Mouse (Mus musculus) forebrain, embryonic 16.5 days (tissue): ENCODE measurements around the gene Xntrpc. TPM values are rescaled to one million over a fixed set of nuclear protein-coding genes. Genes with fewer than 3 reads are reported as not detected.

Experiments used
- ATAC-seq: fragments of 200-750 bp; cut with Nextera tagmentation; 2 replicates; pipeline ENCODE4 v1.8.0; 2017; ENCODE audit warnings: mild to moderate bottlenecking, moderate library complexity
- H3K27ac ChIP-seq: fragments of 300-500 bp; sonication (generic); 2 replicates; pipeline ENCODE4 v1.5.1; 2014; ENCODE audit warnings: low read length, control low read depth
- H3K27me3 ChIP-seq: fragments of 300-500 bp; sonication (generic); replicated peaks from 2 replicates; pipeline ENCODE4 v1.6.1; 2014; ENCODE audit warnings: low read length; ENCODE audit not compliant: control insufficient read depth, insufficient read depth
- H3K36me3 ChIP-seq: fragments of 300-500 bp; sonication (generic); 2 replicates; pipeline ENCODE4 v1.6.1; 2014; ENCODE audit not compliant: control insufficient read depth, insufficient read depth
- H3K4me1 ChIP-seq: fragments of 300-500 bp; sonication (generic); replicated peaks from 2 replicates; pipeline ENCODE4 v1.6.1; 2014; ENCODE audit warnings: low read length; ENCODE audit not compliant: control insufficient read depth, insufficient read depth
- H3K4me2 ChIP-seq: fragments of 300-500 bp; sonication (generic); 2 replicates; pipeline ENCODE4 v1.6.1; 2014; ENCODE audit warnings: mild to moderate bottlenecking, low read length, control low read depth
- H3K4me3 ChIP-seq: fragments of 300-500 bp; sonication (generic); replicated peaks from 2 replicates; pipeline ENCODE4 v1.5.1; 2014; ENCODE audit warnings: mild to moderate bottlenecking, low read length, control low read depth
- H3K9ac ChIP-seq: fragments of 300-500 bp; sonication (generic); replicated peaks from 2 replicates; pipeline ENCODE4 v1.6.1; 2014; ENCODE audit warnings: low read depth, low read length, control low read depth
- H3K9me3 ChIP-seq: fragments of 300-500 bp; sonication (generic); 2 replicates; pipeline ENCODE4 v1.6.1; 2016; ENCODE audit warnings: low read length; ENCODE audit not compliant: control insufficient read depth
- WGBS: fragments of 180-500 bp; shearing (Covaris S2); extraction: QIAGEN DNeasy Blood & Tissue Kit; methylation state at CpG from one replicate; pipeline ENCODE4 v1.1.7; 2014; 5-methylcytosine and 5-hydroxymethylcytosine counted together
- polyA plus RNA-seq: library from polyadenylated mRNA; unstranded; fragments of >200 nt; fragmentation: Nextera tagmentation; extraction: Ambion mirVana; gene quantifications from 2 replicates; pipeline ENCODE4 v1.2.1, GENCODE M21; 2015

Xntrpc gene
- polyA plus RNA-seq, 1 experiment from 2014 or later: 1.3 TPM

- H3K36me3 ChIP-seq: peaks cover 32% of the 10 kb centered on the region
- no peak overlapping the region for H3K9ac ChIP-seq
- 83% methylated on average over 7 of the region's 7 CpGs for WGBS
- no peaks in the 10 kb centered on the region for H3K4me1 ChIP-seq
- no peaks in the 10 kb centered on the region for H3K27me3 ChIP-seq
- no peaks in the 10 kb centered on the region for H3K9me3 ChIP-seq
- no peak for ATAC-seq
- no peak overlapping the region for H3K4me3 ChIP-seq
- H3K4me2 ChIP-seq: no peak overlapping the region
- no peak overlapping the region for H3K27ac ChIP-seq
Measured at GRCm38 (mm10) chr7:102076714-102077296, 11.3 kb downstream of the Xntrpc start.

- WGBS: 79% methylated on average over 7 of the region's 7 CpGs
- H3K4me1 ChIP-seq: no peaks in the 10 kb centered on the region
- H3K27ac ChIP-seq: no peak overlapping the region
- H3K4me3 ChIP-seq: no peak overlapping the region
- no peak overlapping the region for H3K4me2 ChIP-seq
- no peaks in the 10 kb centered on the region for H3K27me3 ChIP-seq
- peaks cover 39% of the 10 kb centered on the region for H3K36me3 ChIP-seq
- no peak overlapping the region for H3K9ac ChIP-seq
- H3K9me3 ChIP-seq: no peaks in the 10 kb centered on the region
- peak; percentile 52; the same call in 1 of the 2 replicates for ATAC-seq
Measured at GRCm38 (mm10) chr7:102078517-102078916, 13.0 kb downstream of the Xntrpc start.

- Histone ChIP-seq H3K4me1 (no peaks in the 10 kb centered on the region), H3K27ac (no peak overlapping the region), H3K4me2 (no peak overlapping the region), H3K36me3 (peaks cover 39% of the 10 kb centered on the region), H3K4me3 (no peak overlapping the region), H3K9ac (no peak overlapping the region), H3K27me3 (no peaks in the 10 kb centered on the region), H3K9me3 (no peaks in the 10 kb centered on the region)
- 92% methylated on average over 8 of the region's 8 CpGs for WGBS
- ATAC-seq: no peak
Measured at GRCm38 (mm10) chr7:102080311-102080710, 14.8 kb downstream of the Xntrpc start.

GRCm38 (mm10) chr7:102081784-102082183, 16.3 kb downstream of the Xntrpc start:
- Histone ChIP-seq H3K4me1 (no peaks in the 10 kb centered on the region), H3K4me2 (no peak overlapping the region), H3K27ac (no peak overlapping the region), H3K9me3 (no peaks in the 10 kb centered on the region), H3K4me3 (no peak overlapping the region), H3K27me3 (no peaks in the 10 kb centered on the region), H3K9ac (no peak overlapping the region), H3K36me3 (peaks cover 37% of the 10 kb centered on the region)
- no peak for ATAC-seq
- 98% methylated on average over 5 of the region's 5 CpGs for WGBS

- H3K9ac ChIP-seq: no peak within 1 kb of the TSS
- no peak within 1 kb of the TSS for H3K4me3 ChIP-seq
- H3K9me3 ChIP-seq: no peaks in the 10 kb centered on the region
- H3K27me3 ChIP-seq: no peaks in the 10 kb centered on the region
- H3K27ac ChIP-seq: no peak within 1 kb of the TSS
- WGBS: 86% methylated on average over 5 of the region's 5 CpGs
- H3K4me2 ChIP-seq: no peak within 1 kb of the TSS
- H3K4me1 ChIP-seq: no peaks in the 10 kb centered on the region
- ATAC-seq: no peak
- H3K36me3 ChIP-seq: peaks cover 37% of the 10 kb centered on the region
Measured at GRCm38 (mm10) chr7:102082816-102083215, 17.3 kb downstream of the Xntrpc start, which contains the start of gene Trpc2. TSS of gene Trpc2 (plus strand) at chr7:102083116.

- Histone ChIP-seq H3K4me2 (no peak overlapping the region), H3K4me1 (no peaks in the 10 kb centered on the region), H3K27ac (no peak overlapping the region), H3K4me3 (no peak overlapping the region), H3K9ac (no peak overlapping the region), H3K27me3 (no peaks in the 10 kb centered on the region), H3K9me3 (no peaks in the 10 kb centered on the region), H3K36me3 (peaks cover 32% of the 10 kb centered on the region)
- 94% methylated on average over 26 of the region's 26 CpGs for WGBS
- ATAC-seq: no peak
Measured at GRCm38 (mm10) chr7:102084041-102084696, 18.7 kb downstream of the Xntrpc start.

GRCm38 (mm10) chr7:102087336-102087735, 21.8 kb downstream of the Xntrpc start:
- ATAC-seq: no peak
- 80% methylated on average over 4 of the region's 4 CpGs for WGBS

GRCm38 (mm10) chr7:102099760-102100661, 34.5 kb downstream of the Xntrpc start:
- Histone ChIP-seq H3K4me1 (peaks cover 8% of the 10 kb centered on the region), H3K36me3 (no peaks in the 10 kb centered on the region), H3K9ac (peak overlapping the region; percentile 15; the same call in 1 of the 2 replicates), H3K4me3 (peak overlapping the region; percentile 25), H3K4me2 (peak overlapping the region; percentile 52), H3K27ac (no peak overlapping the region), H3K27me3 (no peaks in the 10 kb centered on the region), H3K9me3 (no peaks in the 10 kb centered on the region)
- WGBS: 3% methylated on average over 30 of the region's 30 CpGs
- peak; percentile 69 for ATAC-seq

More at GRCm38 (mm10) chr7:102087336-102087735, 21.8 kb downstream of the Xntrpc start:
- H3K4me3 ChIP-seq: no peak overlapping the region
- H3K27me3 ChIP-seq: no peaks in the 10 kb centered on the region
- H3K9me3 ChIP-seq: peaks cover 3% of the 10 kb centered on the region; the same call in 1 of the 2 replicates
- H3K4me2 ChIP-seq: no peak overlapping the region
- peaks cover 11% of the 10 kb centered on the region; the same call in 1 of the 2 replicates for H3K36me3 ChIP-seq
- no peak overlapping the region for H3K27ac ChIP-seq
- no peaks in the 10 kb centered on the region for H3K4me1 ChIP-seq
- H3K9ac ChIP-seq: no peak overlapping the region

GRCm38 (mm10) chr7:102100868-102101267, 35.4 kb downstream of the Xntrpc start:
- no peaks in the 10 kb centered on the region for H3K36me3 ChIP-seq
- H3K9ac ChIP-seq: no peak overlapping the region
- WGBS: 66% methylated on average over 5 of the region's 5 CpGs

More at GRCm38 (mm10) chr7:102100868-102101267, 35.4 kb downstream of the Xntrpc start:
- H3K27ac ChIP-seq: no peak overlapping the region
- H3K4me1 ChIP-seq: peaks cover 8% of the 10 kb centered on the region
- no peak for ATAC-seq
- no peaks in the 10 kb centered on the region for H3K27me3 ChIP-seq
- no peaks in the 10 kb centered on the region for H3K9me3 ChIP-seq
- H3K4me3 ChIP-seq: no peak overlapping the region
- H3K4me2 ChIP-seq: no peak overlapping the region
